Mouse (Mus musculus) thymus, adult 2 months (tissue): ENCODE data around the gene Tubgcp2.

ENCODE experiments used
- CTCF ChIP-seq: fragments of 200-500 bp; IDR thresholded peaks from 2 replicates; pipeline ENCODE4 v1.5.1; 2012; ENCODE audit warnings: mild to moderate bottlenecking, control low read depth, low read length, moderate library complexity, borderline replicate concordance; ENCODE audit not compliant: control insufficient read depth, poor library complexity, insufficient read depth; ENCODE audit errors: extremely low read depth
- POLR2A ChIP-seq: fragments of 200-500 bp; IDR thresholded peaks from 2 replicates; pipeline ENCODE4 v1.6.1; 2012; ENCODE audit warnings: mild to moderate bottlenecking, low read length, control low read depth, moderate library complexity; ENCODE audit not compliant: control insufficient read depth, poor library complexity, insufficient read depth; ENCODE audit errors: extremely low read depth

GRCm38 (mm10) chr7:139946032-139946431 is 90.4 kb downstream of the Tubgcp2 start:
- no peak for TF ChIP-seq CTCF
- TF ChIP-seq POLR2A: no peak
